Comparison of ENCODE assay signal across 29 mouse cellular contexts in genomic region chr3:134365948-134366347, GRCm38 (mm10).
DNase-seq lines count a peak whose midpoint lies in the region; ATAC-seq lines count a peak whose summit lies in the region.
"Had no signal": no experiment of that assay in that cellular context is flagged by ENCODE, and none has a peak within 500 bp of the region (broad histone marks: within the 10 kb centered on the region; RNA-seq: fewer than 3 reads in every experiment).

No protein-coding gene starts in this region.

- peak; percentile 4 for DNase-seq in liver, embryonic 13.5 days
- no peak for DNase-seq in ovary, postnatal 36 days (ENCODE audit: low spot score)
- DNase-seq in spleen, postnatal 4 days (ENCODE audit: low spot score in 2 of 2): no peak
- DNase-seq in midbrain, embryonic 14.5 days: no peak
- DNase-seq: adrenal gland, postnatal 10 days; B cell, adult 2 months; cerebellum, adult 18-20 months; cerebellum, postnatal 14 days; gastrocnemius, postnatal 14 days; heart, postnatal 14 days; kidney, adult 2 months; kidney, postnatal 36 days; left cerebral cortex, postnatal 4 days had no signal

- H3K4me2 ChIP-seq in liver, embryonic 13.5 days: no peak overlapping the region
- H3K4me2 ChIP-seq in midbrain, embryonic 14.5 days (ENCODE audit: low read length): no peak overlapping the region
- H3K4me2 ChIP-seq: forebrain, embryonic 13.5 days; heart, embryonic 13.5 days; hindbrain, embryonic 12.5 days; intestine, embryonic 15.5 days; limb, embryonic 15.5 days; lung, embryonic 15.5 days; neural tube, embryonic 12.5 days; stomach, embryonic 15.5 days had no signal

- ATAC-seq in megakaryocyte, adult 5-6 weeks (ENCODE audit: poor library complexity, severe bottlenecking): no peak
- ATAC-seq in common myeloid progenitor, adult 5-6 weeks (replicated peaks; ENCODE audit: low read depth, poor library complexity, severe bottlenecking): peak; percentile 99
- ATAC-seq in liver, embryonic 13.5 days (ENCODE audit: low read depth): peak; percentile 88
- peak; percentile 96 for ATAC-seq in megakaryocyte-erythroid progenitor cell, adult 5-6 weeks (replicated peaks; ENCODE audit: low FRiP score, low TSS enrichment, poor library complexity, severe bottlenecking)
- ATAC-seq in midbrain, embryonic 14.5 days (ENCODE audit: low FRiP score, low TSS enrichment): no peak
- ATAC-seq: forebrain, embryonic 13.5 days; hindbrain, postnatal 0 days; intestine, embryonic 15.5 days; midbrain, embryonic 16.5 days had no signal

- H3K9me3 ChIP-seq in megakaryocyte, embryonic 14.5 days: no peaks in the 10 kb centered on the region
- no peaks in the 10 kb centered on the region for H3K9me3 ChIP-seq in liver, embryonic 13.5 days (replicated peaks)
- no peaks in the 10 kb centered on the region for H3K9me3 ChIP-seq in midbrain, embryonic 14.5 days (ENCODE audit: control insufficient read depth, low read length)
- H3K9me3 ChIP-seq: forebrain, embryonic 13.5 days; heart, embryonic 13.5 days; hindbrain, embryonic 12.5 days; intestine, embryonic 15.5 days; limb, embryonic 15.5 days; lung, embryonic 15.5 days; neural tube, embryonic 12.5 days; stomach, embryonic 15.5 days had no signal

- WGBS in liver, embryonic 13.5 days (ENCODE audit: insufficient replicate concordance): 14% methylated on average over 4 of the region's 4 CpGs
- 83% methylated on average over 4 of the region's 4 CpGs for WGBS in midbrain, embryonic 14.5 days

- H3K27ac ChIP-seq in liver, embryonic 13.5 days: no peak overlapping the region
- no peak overlapping the region for H3K27ac ChIP-seq in midbrain, embryonic 14.5 days (replicated peaks; ENCODE audit: low read depth, low read length)
- H3K27ac ChIP-seq: forebrain, embryonic 13.5 days; heart, embryonic 13.5 days; hindbrain, embryonic 12.5 days; hindbrain, postnatal 0 days; intestine, embryonic 15.5 days; layer of hippocampus, adult 2 months; limb, embryonic 15.5 days; lung, embryonic 15.5 days; neural tube, embryonic 12.5 days; stomach, embryonic 15.5 days had no signal

- H3K27me3 ChIP-seq in megakaryocyte, embryonic 14.5 days (replicated peaks): no peaks in the 10 kb centered on the region
- no peaks in the 10 kb centered on the region for H3K27me3 ChIP-seq in liver, embryonic 13.5 days
- H3K27me3 ChIP-seq in midbrain, embryonic 14.5 days (ENCODE audit: control insufficient read depth, insufficient read depth, low read length): no peaks in the 10 kb centered on the region
- H3K27me3 ChIP-seq: forebrain, embryonic 13.5 days; heart, embryonic 13.5 days; hindbrain, embryonic 12.5 days; intestine, embryonic 15.5 days; limb, embryonic 15.5 days; lung, embryonic 15.5 days; neural tube, embryonic 12.5 days; stomach, embryonic 15.5 days had no signal

- no peak overlapping the region for H3K9ac ChIP-seq in liver, embryonic 13.5 days
- H3K9ac ChIP-seq in midbrain, embryonic 14.5 days (replicated peaks; ENCODE audit: low read length): no peak overlapping the region
- H3K9ac ChIP-seq: forebrain, embryonic 13.5 days; heart, embryonic 13.5 days; hindbrain, embryonic 12.5 days; intestine, embryonic 15.5 days; limb, embryonic 15.5 days; lung, embryonic 15.5 days; neural tube, embryonic 12.5 days; stomach, embryonic 15.5 days had no signal

- H3K36me3 ChIP-seq in megakaryocyte, embryonic 14.5 days (replicated peaks; ENCODE audit: low read length): no peaks in the 10 kb centered on the region
- H3K36me3 ChIP-seq in liver, embryonic 13.5 days: no peaks in the 10 kb centered on the region
- no peaks in the 10 kb centered on the region for H3K36me3 ChIP-seq in midbrain, embryonic 14.5 days (ENCODE audit: control insufficient read depth, insufficient read depth, low read length)
- H3K36me3 ChIP-seq: heart, embryonic 13.5 days; hindbrain, embryonic 12.5 days; intestine, embryonic 15.5 days; limb, embryonic 15.5 days; lung, embryonic 15.5 days; neural tube, embryonic 12.5 days; stomach, embryonic 15.5 days had no signal

- peak overlapping the region; percentile 46 for H3K4me3 ChIP-seq in megakaryocyte, embryonic 14.5 days (replicated peaks)
- no peak overlapping the region for H3K4me3 ChIP-seq in liver, embryonic 13.5 days (replicated peaks)
- no peak overlapping the region for H3K4me3 ChIP-seq in midbrain, embryonic 14.5 days (replicated peaks; ENCODE audit: low read depth, low read length)
- H3K4me3 ChIP-seq: forebrain, embryonic 13.5 days; heart, embryonic 13.5 days; hindbrain, embryonic 12.5 days; intestine, embryonic 15.5 days; layer of hippocampus, adult 2 months; limb, embryonic 15.5 days; lung, embryonic 15.5 days; myocyte; neural tube, embryonic 12.5 days; stomach, embryonic 15.5 days had no signal

- H3K4me1 ChIP-seq in megakaryocyte, embryonic 14.5 days: peaks cover 19% of the 10 kb centered on the region
- peaks cover 6% of the 10 kb centered on the region for H3K4me1 ChIP-seq in liver, embryonic 13.5 days (replicated peaks)
- H3K4me1 ChIP-seq in midbrain, embryonic 14.5 days (ENCODE audit: control insufficient read depth, insufficient read depth, low read length): 0 out of 2 replicates have a peak, but pooled peaks cover 3% of the 10 kb centered on the region
- H3K4me1 ChIP-seq: heart, embryonic 13.5 days; intestine, embryonic 15.5 days; lung, embryonic 15.5 days; stomach, embryonic 15.5 days had no signal

Comparison
In these comparisons a context has a peak if more than half of its experiments do, and no peak if none do; other contexts are left out.
1. ATAC-seq: peak in common myeloid progenitor, adult 5-6 weeks (single experiment), liver, embryonic 13.5 days (single experiment) and megakaryocyte-erythroid progenitor cell, adult 5-6 weeks (single experiment); none in megakaryocyte, adult 5-6 weeks (single experiment) and midbrain, embryonic 14.5 days (single experiment).